Mouse (Mus musculus): ENCODE measurements around the gene Theg.

- TF ChIP-seq POLR2A (IDR thresholded peaks at IDR 0.05; ENCODE audit: borderline replicate concordance, insufficient read depth, low read length) (no peak), CTCF (IDR thresholded peaks at IDR 0.05; ENCODE audit: borderline replicate concordance, insufficient read depth, low read depth, low read length) (no peak)
These were observed 59.0 kb downstream of the Theg start for GRCm38 (mm10) chr10:79528081-79528480.
